Mouse (Mus musculus): ENCODE results near the gene Cemip. TPM values are rescaled to one million over a fixed set of nuclear protein-coding genes. Genes with fewer than 3 reads are reported as not detected.

Cemip gene
- total and polyA plus RNA-seq, 3 experiments: 0.12 to 0.14 TPM; not detected in 1

GRCm38 (mm10) chr7:83913405-83913932 is 172.8 kb downstream of the Cemip start:
- H3K4me1 ChIP-seq (ENCODE audit: control insufficient read depth, insufficient read depth, low read length): no peaks in the 10 kb centered on the region
- no peaks in the 10 kb centered on the region for H3K36me3 ChIP-seq (ENCODE audit: control insufficient read depth, insufficient read depth, low read length)
- H3K79me2 ChIP-seq (replicated peaks; ENCODE audit: control insufficient read depth, insufficient read depth, low read length): no peaks in the 10 kb centered on the region
- H3K27me3 ChIP-seq (ENCODE audit: control insufficient read depth, insufficient read depth, low read length): no peaks in the 10 kb centered on the region
- H3K27ac ChIP-seq: no peak overlapping the region
- DNase-seq: no peak
- no peak overlapping the region for H3K4me3 ChIP-seq
- WGBS: 85% methylated on average over 6 of the region's 6 CpGs
- no peak overlapping the region for H3K9ac ChIP-seq (ENCODE audit: low read depth, low read length)
- intact Hi-C loops (cut with DNase I): no loop called here
- TF ChIP-seq CTCF (IDR thresholded peaks at IDR 0.05): no peak
- TF ChIP-seq POLR2A (IDR thresholded peaks at IDR 0.05; ENCODE audit: insufficient read depth, low read depth, low read length): no peak
- TF ChIP-seq EP300 (IDR thresholded peaks at IDR 0.05; ENCODE audit: insufficient read depth, low read depth, low read length): no peak

- H3K9ac ChIP-seq (ENCODE audit: low read depth, low read length): no peak overlapping the region
- no peaks in the 10 kb centered on the region for H3K4me1 ChIP-seq (ENCODE audit: control insufficient read depth, insufficient read depth, low read length)
- no peak overlapping the region for H3K4me3 ChIP-seq
- intact Hi-C loops (cut with DNase I): loop anchor here (1.0 kb wide), 1 partner anchor 9 kb away; no protein-coding TSS in a partner anchor
- no peaks in the 10 kb centered on the region for H3K27me3 ChIP-seq (ENCODE audit: control insufficient read depth, insufficient read depth, low read length)
- H3K27ac ChIP-seq: no peak overlapping the region
- TF ChIP-seq CTCF (IDR thresholded peaks at IDR 0.05): no peak
- TF ChIP-seq POLR2A (IDR thresholded peaks at IDR 0.05; ENCODE audit: insufficient read depth, low read depth, low read length): no peak
- no peak for TF ChIP-seq EP300 (IDR thresholded peaks at IDR 0.05; ENCODE audit: insufficient read depth, low read depth, low read length)
- H3K79me2 ChIP-seq (replicated peaks; ENCODE audit: control insufficient read depth, insufficient read depth, low read length): no peaks in the 10 kb centered on the region
- WGBS: 59% methylated on average over 3 of the region's 3 CpGs
- no peaks in the 10 kb centered on the region for H3K36me3 ChIP-seq (ENCODE audit: control insufficient read depth, insufficient read depth, low read length)
- no peak for DNase-seq
These were observed 174.4 kb downstream of the Cemip start for GRCm38 (mm10) chr7:83911909-83912308.

- Histone ChIP-seq H3K36me3 (ENCODE audit: control insufficient read depth, insufficient read depth, low read length) (no peaks in the 10 kb centered on the region), H3K9ac (ENCODE audit: low read depth, low read length) (no peak overlapping the region), H3K79me2 (replicated peaks; ENCODE audit: control insufficient read depth, insufficient read depth, low read length) (no peaks in the 10 kb centered on the region), H3K4me3 (no peak overlapping the region), H3K4me1 (ENCODE audit: control insufficient read depth, insufficient read depth, low read length) (no peaks in the 10 kb centered on the region), H3K27ac (no peak overlapping the region), H3K27me3 (ENCODE audit: control insufficient read depth, insufficient read depth, low read length) (no peaks in the 10 kb centered on the region)
- WGBS: 65% methylated on average over 3 of the region's 3 CpGs
- TF ChIP-seq EP300 (IDR thresholded peaks at IDR 0.05; ENCODE audit: insufficient read depth, low read depth, low read length) (no peak), CTCF (IDR thresholded peaks at IDR 0.05) (no peak), POLR2A (IDR thresholded peaks at IDR 0.05; ENCODE audit: insufficient read depth, low read depth, low read length) (no peak)
- intact Hi-C loops (cut with DNase I): no loop called here
- DNase-seq: no peak
These were observed 181.5 kb downstream of the Cemip start for GRCm38 (mm10) chr7:83904831-83905230.

GRCm38 (mm10) chr7:83902296-83903145 is 183.8 kb downstream of the Cemip start:
- TF ChIP-seq POLR2A (IDR thresholded peaks at IDR 0.05; ENCODE audit: insufficient read depth, low read depth, low read length) (no peak), EP300 (IDR thresholded peaks at IDR 0.05; ENCODE audit: insufficient read depth, low read depth, low read length) (no peak), CTCF (IDR thresholded peaks at IDR 0.05) (no peak)
- no peak overlapping the region for H3K27ac ChIP-seq
- H3K36me3 ChIP-seq (ENCODE audit: control insufficient read depth, insufficient read depth, low read length): no peaks in the 10 kb centered on the region
- H3K4me3 ChIP-seq: no peak overlapping the region
- no peak overlapping the region for H3K9ac ChIP-seq (ENCODE audit: low read depth, low read length)
- intact Hi-C loops (cut with DNase I): loop anchor here (1.0 kb wide), 1 partner anchor 9 kb away; no protein-coding TSS in a partner anchor
- no peak for DNase-seq
- WGBS: 60% methylated on average over 5 of the region's 5 CpGs
- H3K79me2 ChIP-seq (replicated peaks; ENCODE audit: control insufficient read depth, insufficient read depth, low read length): no peaks in the 10 kb centered on the region
- H3K27me3 ChIP-seq (ENCODE audit: control insufficient read depth, insufficient read depth, low read length): no peaks in the 10 kb centered on the region
- H3K4me1 ChIP-seq (ENCODE audit: control insufficient read depth, insufficient read depth, low read length): no peaks in the 10 kb centered on the region

GRCm38 (mm10) chr7:83901425-83901824 is 184.9 kb downstream of the Cemip start:
- H3K27ac ChIP-seq: no peak overlapping the region
- WGBS: 78% methylated on average over 4 of the region's 4 CpGs

GRCm38 (mm10) chr7:83900519-83900918 is 185.8 kb downstream of the Cemip start:
- H3K4me1 ChIP-seq (ENCODE audit: control insufficient read depth, insufficient read depth, low read length): no peaks in the 10 kb centered on the region
- H3K27me3 ChIP-seq (ENCODE audit: control insufficient read depth, insufficient read depth, low read length): no peaks in the 10 kb centered on the region
- WGBS: 75% methylated on average over 3 of the region's 3 CpGs
- H3K4me3 ChIP-seq: no peak overlapping the region
- H3K9ac ChIP-seq (ENCODE audit: low read depth, low read length): no peak overlapping the region
- H3K27ac ChIP-seq: no peak overlapping the region
- no peak for DNase-seq
- no peak for TF ChIP-seq CTCF (IDR thresholded peaks at IDR 0.05)
- no peak for TF ChIP-seq POLR2A (IDR thresholded peaks at IDR 0.05; ENCODE audit: insufficient read depth, low read depth, low read length)
- TF ChIP-seq EP300 (IDR thresholded peaks at IDR 0.05; ENCODE audit: insufficient read depth, low read depth, low read length): no peak
- intact Hi-C loops (cut with DNase I): no loop called here
- no peaks in the 10 kb centered on the region for H3K79me2 ChIP-seq (replicated peaks; ENCODE audit: control insufficient read depth, insufficient read depth, low read length)
- H3K36me3 ChIP-seq (ENCODE audit: control insufficient read depth, insufficient read depth, low read length): no peaks in the 10 kb centered on the region

More at GRCm38 (mm10) chr7:83901425-83901824, 184.9 kb downstream of the Cemip start:
- no peak for TF ChIP-seq CTCF (IDR thresholded peaks at IDR 0.05)
- TF ChIP-seq POLR2A (IDR thresholded peaks at IDR 0.05; ENCODE audit: insufficient read depth, low read depth, low read length): no peak
- TF ChIP-seq EP300 (IDR thresholded peaks at IDR 0.05; ENCODE audit: insufficient read depth, low read depth, low read length): no peak
- Histone ChIP-seq H3K79me2 (replicated peaks; ENCODE audit: control insufficient read depth, insufficient read depth, low read length) (no peaks in the 10 kb centered on the region), H3K9ac (ENCODE audit: low read depth, low read length) (no peak overlapping the region), H3K27me3 (ENCODE audit: control insufficient read depth, insufficient read depth, low read length) (no peaks in the 10 kb centered on the region), H3K4me3 (no peak overlapping the region), H3K4me1 (ENCODE audit: control insufficient read depth, insufficient read depth, low read length) (no peaks in the 10 kb centered on the region), H3K36me3 (ENCODE audit: control insufficient read depth, insufficient read depth, low read length) (no peaks in the 10 kb centered on the region)
- intact Hi-C loops (cut with DNase I): no loop called here
- DNase-seq: no peak
